ENCODE assay signal across 24 mouse cellular contexts in genomic region chr4:55703346-55703916, GRCm38 (mm10).
DNase-seq lines count a peak whose midpoint lies in the region; ATAC-seq and TF ChIP-seq lines count a peak whose summit lies in the region.
"Had no signal": no experiment of that assay in that cellular context is flagged by ENCODE, and none has a peak within 500 bp of the region (broad histone marks: within the 10 kb centered on the region; RNA-seq: fewer than 3 reads in every experiment).

No protein-coding gene starts in this region.

- WGBS in embryonic facial prominence, embryonic 14.5 days, result 45% methylated on average over 2 of the region's 2 CpGs
- WGBS in embryonic facial prominence, embryonic 10.5 days, result 74% methylated on average over 2 of the region's 2 CpGs
- WGBS in lung, postnatal 0 days, result 57% methylated on average over 2 of the region's 2 CpGs

- no peaks in the 10 kb centered on the region for H3K4me1 ChIP-seq in embryonic facial prominence, embryonic 14.5 days (ENCODE audit: control insufficient read depth, insufficient read depth, low read length)
- H3K4me1 ChIP-seq in embryonic facial prominence, embryonic 10.5 days, result 0 out of 2 replicates have a peak, but pooled peaks cover 3% of the 10 kb centered on the region
- H3K4me1 ChIP-seq in lung, postnatal 0 days (ENCODE audit: insufficient read depth, low read depth, low read length), result no peaks in the 10 kb centered on the region
- H3K4me1 ChIP-seq: forebrain, embryonic 12.5 days; forebrain, embryonic 15.5 days; heart, embryonic 15.5 days; hindbrain, embryonic 15.5 days had no signal

- TF ChIP-seq EP300 in lung, postnatal 0 days (IDR thresholded peaks at IDR 0.05), result no peak

- no peaks in the 10 kb centered on the region for H3K36me3 ChIP-seq in embryonic facial prominence, embryonic 14.5 days (ENCODE audit: control insufficient read depth, insufficient read depth, low read length)
- no peaks in the 10 kb centered on the region for H3K36me3 ChIP-seq in embryonic facial prominence, embryonic 10.5 days (replicated peaks)
- no peaks in the 10 kb centered on the region for H3K36me3 ChIP-seq in lung, postnatal 0 days (ENCODE audit: insufficient read depth, low read length)
- H3K36me3 ChIP-seq: forebrain, embryonic 12.5 days; forebrain, embryonic 15.5 days; heart, embryonic 15.5 days; hindbrain, embryonic 15.5 days had no signal

- peak; percentile 58 for DNase-seq in embryonic facial prominence, embryonic 14.5 days (ENCODE audit: low spot score)
- DNase-seq in embryonic facial prominence, embryonic 10.5 days (ENCODE audit: low spot score), result no peak
- DNase-seq in lung, postnatal 0 days (ENCODE audit: low spot score), result peak; percentile 35
- DNase-seq in lung, postnatal 36 days, result no peak
- peak; percentile 55 for DNase-seq in NIH3T3 (ENCODE audit: low read depth)
- DNase-seq in kidney, adult 11 months, result no peak
- DNase-seq: adrenal gland, adult 2 months; adrenal gland, postnatal 14 days; cerebellum, adult 11-12 months; cerebellum, adult 8-10 months; cerebellum, postnatal 10 days; cerebellum, postnatal 36 days; embryo, embryonic 11 days; gastrocnemius, postnatal 10 days; gastrocnemius, postnatal 36 days; heart, postnatal 10 days; heart, postnatal 36 days had no signal

- H3K9ac ChIP-seq in embryonic facial prominence, embryonic 14.5 days (ENCODE audit: low read depth, low read length), result no peak overlapping the region
- no peak overlapping the region for H3K9ac ChIP-seq in lung, postnatal 0 days (replicated peaks; ENCODE audit: low read depth)
- H3K9ac ChIP-seq: forebrain, embryonic 12.5 days; forebrain, embryonic 15.5 days; heart, embryonic 15.5 days; hindbrain, embryonic 15.5 days had no signal

- H3K4me3 ChIP-seq in embryonic facial prominence, embryonic 14.5 days (ENCODE audit: low read depth, low read length), result no peak overlapping the region
- H3K4me3 ChIP-seq in embryonic facial prominence, embryonic 10.5 days, result no peak overlapping the region
- H3K4me3 ChIP-seq in lung, postnatal 0 days (ENCODE audit: low read depth, low read length), result no peak overlapping the region
- H3K4me3 ChIP-seq: erythroblast, embryonic 14.5 days; forebrain, embryonic 12.5 days; forebrain, embryonic 15.5 days; heart, embryonic 15.5 days; hindbrain, embryonic 15.5 days had no signal

- TF ChIP-seq CTCF in lung, postnatal 0 days (IDR thresholded peaks at IDR 0.05), result no peak

- H3K27me3 ChIP-seq in embryonic facial prominence, embryonic 14.5 days (replicated peaks; ENCODE audit: control insufficient read depth, insufficient read depth, low read length), result no peaks in the 10 kb centered on the region
- no peaks in the 10 kb centered on the region for H3K27me3 ChIP-seq in embryonic facial prominence, embryonic 10.5 days (replicated peaks; ENCODE audit: low read depth, poor library complexity, severe bottlenecking)
- H3K27me3 ChIP-seq in lung, postnatal 0 days (replicated peaks; ENCODE audit: insufficient read depth, low read length), result no peaks in the 10 kb centered on the region
- H3K27me3 ChIP-seq: forebrain, embryonic 12.5 days; forebrain, embryonic 15.5 days; heart, embryonic 15.5 days; hindbrain, embryonic 15.5 days had no signal

- H3K9me3 ChIP-seq in embryonic facial prominence, embryonic 14.5 days (ENCODE audit: control insufficient read depth, low read length), result no peaks in the 10 kb centered on the region
- no peaks in the 10 kb centered on the region for H3K9me3 ChIP-seq in embryonic facial prominence, embryonic 10.5 days
- H3K9me3 ChIP-seq in lung, postnatal 0 days (ENCODE audit: low read length), result no peaks in the 10 kb centered on the region
- H3K9me3 ChIP-seq: forebrain, embryonic 12.5 days; forebrain, embryonic 15.5 days; heart, embryonic 15.5 days; hindbrain, embryonic 15.5 days had no signal

- H3K27ac ChIP-seq in embryonic facial prominence, embryonic 14.5 days (replicated peaks; ENCODE audit: low read depth, low read length), result no peak overlapping the region
- no peak overlapping the region for H3K27ac ChIP-seq in embryonic facial prominence, embryonic 10.5 days (replicated peaks)
- no peak overlapping the region for H3K27ac ChIP-seq in lung, postnatal 0 days (ENCODE audit: low read length)
- H3K27ac ChIP-seq: forebrain, embryonic 12.5 days; forebrain, embryonic 15.5 days; heart, embryonic 15.5 days; hindbrain, embryonic 15.5 days had no signal

- ATAC-seq in embryonic facial prominence, embryonic 14.5 days (ENCODE audit: low read depth), result no peak
- no peak for ATAC-seq in lung, postnatal 0 days
- ATAC-seq: forebrain, embryonic 15.5 days; intestine, postnatal 0 days had no signal

- H3K4me2 ChIP-seq in embryonic facial prominence, embryonic 14.5 days (ENCODE audit: low read depth, low read length), result no peak overlapping the region
- H3K4me2 ChIP-seq in lung, postnatal 0 days (replicated peaks; ENCODE audit: low read depth, low read length), result no peak overlapping the region
- H3K4me2 ChIP-seq: forebrain, embryonic 12.5 days; forebrain, embryonic 15.5 days; heart, embryonic 11.5 days; heart, embryonic 15.5 days; hindbrain, embryonic 15.5 days had no signal

Comparison
In these comparisons a context has a peak if more than half of its experiments do, and no peak if none do; other contexts are left out.
1. DNase-seq: peak in embryonic facial prominence, embryonic 14.5 days (single experiment), lung, postnatal 0 days (single experiment) and NIH3T3 (single experiment); none in embryonic facial prominence, embryonic 10.5 days (single experiment), lung, postnatal 36 days (single experiment) and kidney, adult 11 months (single experiment).